Mouse (Mus musculus) cortical plate, adult 2 months (tissue): Measurements from ENCODE around the gene Trank1.

Experiments
- CTCF ChIP-seq: fragments of 200-500 bp; IDR thresholded peaks from 2 replicates; pipeline ENCODE4 v1.5.1; 2011; ENCODE audit warnings: mild to moderate bottlenecking, control low read depth, low read length; ENCODE audit not compliant: insufficient read depth; ENCODE audit errors: extremely low read depth
- POLR2A ChIP-seq: fragments of 200-500 bp; IDR thresholded peaks from 2 replicates; pipeline ENCODE4 v1.6.1; 2011; ENCODE audit warnings: mild to moderate bottlenecking, low read length, control low read depth; ENCODE audit not compliant: insufficient read depth; ENCODE audit errors: extremely low read depth

GRCm38 (mm10) chr9:111385526-111386491 lies 74.3 kb downstream of the Trank1 start:
- TF ChIP-seq CTCF (no peak), POLR2A (no peak)
